In the genomic region with DNA sequence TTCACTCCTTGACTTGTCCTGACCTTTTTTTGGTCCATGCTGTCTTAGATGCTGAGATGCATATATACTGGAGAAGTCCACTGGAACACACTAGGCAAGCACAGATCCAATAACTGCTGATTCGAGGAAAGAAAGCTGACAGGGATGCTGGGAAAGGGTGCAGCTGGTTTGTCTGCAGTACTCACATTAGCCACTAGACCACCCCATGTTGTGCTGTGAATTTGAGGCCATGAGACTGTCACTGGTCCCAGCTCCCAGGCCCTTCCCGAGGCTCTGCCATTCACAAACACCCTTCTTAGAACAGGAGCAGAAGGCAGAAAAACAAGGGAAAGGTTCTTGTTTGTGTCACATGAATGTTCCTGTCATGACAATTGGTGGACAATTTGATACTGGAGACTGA, we compare ENCODE assay signal across 26 mouse cellular contexts. TPM values are rescaled to one million over a fixed set of nuclear protein-coding genes. Genes with fewer than 3 reads are reported as not detected.
DNase-seq lines count a peak whose midpoint lies in the region; ATAC-seq and TF ChIP-seq lines count a peak whose summit lies in the region.
"Had no signal": no experiment of that assay in that cellular context is flagged by ENCODE, and none has a peak within 500 bp of the region (broad histone marks: within the 10 kb centered on the region; RNA-seq: fewer than 3 reads in every experiment).

No protein-coding gene starts in this region.

- TF ChIP-seq CTCF in cerebellum, adult 2 months (IDR thresholded peaks at IDR 0.05; ENCODE audit: borderline replicate concordance, insufficient read depth, low read depth, low read length) = peak; percentile 13; the same call in 1 of the 2 replicates
- TF ChIP-seq CTCF in left cerebral cortex, adult 2 months (IDR thresholded peaks at IDR 0.05) = peak; percentile 21
- TF ChIP-seq CTCF in CH12.LX (conservative IDR thresholded peaks at IDR 0.05 in 1 of 2, IDR thresholded peaks at IDR 0.05 in 1 of 2; ENCODE audit: low read depth in 2 of 2, low read length in 2 of 2) = no peak; a peak in 1 of 4 replicates

- H3K4me1 ChIP-seq in cerebellum, adult 2 months (ENCODE audit: control insufficient read depth, insufficient read depth, low read length) = no peaks in the 10 kb centered on the region
- H3K4me1 ChIP-seq in CH12.LX (ENCODE audit: control insufficient read depth in 1 of 2, insufficient read depth in 2 of 2) = no peaks in the 10 kb centered on the region
- H3K4me1 ChIP-seq: forebrain, embryonic 13.5 days; intestine, embryonic 15.5 days; limb, embryonic 12.5 days; liver, embryonic 13.5 days; neural tube, embryonic 13.5 days; stomach, embryonic 15.5 days had no signal

- in situ Hi-C loops in CH12.LX (cut with MboI; ENCODE audit: low pct_ligation_motif_present, low pct_unique_long_range_greater_than_20kb, low sequenced_read_pairs) = no loop called here

- no peak overlapping the region for H3K9ac ChIP-seq in CH12.LX (ENCODE audit: insufficient read depth, low read depth)
- H3K9ac ChIP-seq: forebrain, embryonic 13.5 days; intestine, embryonic 15.5 days; limb, embryonic 12.5 days; liver, embryonic 13.5 days; neural tube, embryonic 13.5 days; stomach, embryonic 15.5 days had no signal

- no peaks in the 10 kb centered on the region for H3K36me3 ChIP-seq in CH12.LX (replicated peaks in 1 of 2; ENCODE audit: control insufficient read depth in 1 of 2, insufficient read depth in 1 of 2, low read length in 1 of 2)
- H3K36me3 ChIP-seq: intestine, embryonic 15.5 days; limb, embryonic 12.5 days; liver, embryonic 13.5 days; neural tube, embryonic 13.5 days; stomach, embryonic 15.5 days had no signal

- no peak for ATAC-seq in inflammation-experienced regulatory T-cells, adult 6 months
- ATAC-seq: forebrain, embryonic 13.5 days; intestine, embryonic 15.5 days had no signal

- H3K4me3 ChIP-seq in cerebellum, adult 2 months (replicated peaks; ENCODE audit: insufficient read depth, low read depth, low read length) = no peak overlapping the region
- H3K4me3 ChIP-seq in left cerebral cortex, adult 2 months = no peak overlapping the region
- no peak overlapping the region for H3K4me3 ChIP-seq in CH12.LX (replicated peaks in 1 of 3; ENCODE audit: low read depth in 2 of 3, low read length in 2 of 3, poor library complexity in 1 of 3)
- H3K4me3 ChIP-seq: forebrain, embryonic 13.5 days; intestine, embryonic 15.5 days; limb, embryonic 12.5 days; liver, embryonic 13.5 days; neural tube, embryonic 13.5 days; stomach, embryonic 15.5 days had no signal

- no peak for DNase-seq in cerebellum, adult 2 months
- DNase-seq in cerebellum, postnatal 25 days = no peak
- DNase-seq in left cerebral cortex, adult 2 months (ENCODE audit: extremely low spot score in 1 of 2, low spot score in 2 of 2) = no peak
- DNase-seq in left cerebral cortex, postnatal 36 days (ENCODE audit: low spot score in 2 of 2) = no peak
- DNase-seq in CH12.LX (ENCODE audit: extremely low read depth) = peak; percentile 3
- DNase-seq in embryo, embryonic 10.5 days (ENCODE audit: low spot score) = peak; percentile 7
- DNase-seq in natural killer cell, adult 2 months (ENCODE audit: low spot score in 2 of 2) = no peak
- DNase-seq: adrenal gland, adult 8-10 months; cerebellum, adult 9-11 months; gastrocnemius, postnatal 36 days; kidney, postnatal 36 days; liver, embryonic 13.5 days; lung, postnatal 10 days; right cerebral cortex, postnatal 14 days; thymus, adult 2 months had no signal

- no peak for TF ChIP-seq EP300 in CH12.LX (IDR thresholded peaks at IDR 0.05; ENCODE audit: low read length)

- H3K79me2 ChIP-seq in CH12.LX (replicated peaks; ENCODE audit: control insufficient read depth, extremely low read depth, insufficient read depth, poor library complexity, severe bottlenecking) = no peaks in the 10 kb centered on the region

- WGBS in cerebellum, adult 2 months = 56% methylated on average over 2 of the region's 2 CpGs

- intact Hi-C loops in left cerebral cortex, adult 2 months (cut with DNase I) = no loop called here
- intact Hi-C loops in left cerebral cortex, postnatal 36 days (cut with DNase I) = no loop called here

- H3K4me2 ChIP-seq in CH12.LX (ENCODE audit: insufficient read depth, low read depth, poor library complexity, severe bottlenecking) = no peak overlapping the region
- H3K4me2 ChIP-seq: forebrain, embryonic 13.5 days; intestine, embryonic 15.5 days; limb, embryonic 12.5 days; liver, embryonic 13.5 days; neural tube, embryonic 13.5 days; stomach, embryonic 15.5 days had no signal

- dilution Hi-C loops in CH12.LX (cut with MboI; ENCODE audit: extremely low pct_ligation_motif_present, extremely low pct_unique_long_range_greater_than_20kb, low sequenced_read_pairs) = no loop called here

- no peak for TF ChIP-seq POLR2A in cerebellum, adult 2 months (IDR thresholded peaks at IDR 0.05; ENCODE audit: borderline replicate concordance, insufficient read depth, low read length)
- no peak for TF ChIP-seq POLR2A in CH12.LX (IDR thresholded peaks at IDR 0.05; ENCODE audit: low read depth, low read length)

- H3K9me3 ChIP-seq in CH12.LX (replicated peaks; ENCODE audit: low read length) = no peaks in the 10 kb centered on the region
- H3K9me3 ChIP-seq: forebrain, embryonic 13.5 days; intestine, embryonic 15.5 days; limb, embryonic 12.5 days; liver, embryonic 13.5 days; neural tube, embryonic 13.5 days; stomach, embryonic 15.5 days had no signal

- H3K27ac ChIP-seq in cerebellum, adult 2 months (ENCODE audit: insufficient read depth, low read length) = no peak overlapping the region
- H3K27ac ChIP-seq in left cerebral cortex, adult 2 months = no peak overlapping the region
- H3K27ac ChIP-seq in CH12.LX (ENCODE audit: insufficient read depth, low read depth) = no peak overlapping the region
- H3K27ac ChIP-seq: forebrain, embryonic 13.5 days; intestine, embryonic 15.5 days; limb, embryonic 12.5 days; liver, embryonic 13.5 days; neural tube, embryonic 13.5 days; stomach, embryonic 15.5 days had no signal

- TF ChIP-seq RAD21 in CH12.LX (IDR thresholded peaks at IDR 0.05; ENCODE audit: low read depth, low read length) = no peak

- H3K27me3 ChIP-seq in cerebellum, adult 2 months (ENCODE audit: control insufficient read depth, insufficient read depth, low read length) = no peaks in the 10 kb centered on the region
- H3K27me3 ChIP-seq in CH12.LX (replicated peaks) = peaks cover 1% of the 10 kb centered on the region
- H3K27me3 ChIP-seq: forebrain, embryonic 13.5 days; intestine, embryonic 15.5 days; limb, embryonic 12.5 days; liver, embryonic 13.5 days; neural tube, embryonic 13.5 days; stomach, embryonic 15.5 days had no signal

TF ChIP-seq in CH12.LX, 34 proteins besides CTCF, POLR2A, EP300 and RAD21:
- TF ChIP-seq CHD1 (IDR thresholded peaks at IDR 0.05; ENCODE audit: low read depth, low read length) (no peak), UBTF (IDR thresholded peaks at IDR 0.05; ENCODE audit: low read depth, low read length) (no peak), MAFK (IDR thresholded peaks at IDR 0.05; ENCODE audit: insufficient replicate concordance, low read length) (no peak), ETS1 (conservative IDR thresholded peaks at IDR 0.05; ENCODE audit: low read depth, low read length) (no peak), ZKSCAN1 (IDR thresholded peaks at IDR 0.05; ENCODE audit: borderline replicate concordance, low read depth, low read length) (no peak), RCOR1 (conservative IDR thresholded peaks at IDR 0.05; ENCODE audit: low read depth, low read length) (no peak), ZNF384 (IDR thresholded peaks at IDR 0.05; ENCODE audit: low read depth, low read length) (no peak)
TF ChIP-seq in CH12.LX: peak in this region for 0.

RNA-seq across cellular contexts. Expression of a gene that starts 8.8 kb away (rescaled TPM):
- 121 and 142 TPM in 2 replicates for polyA plus RNA-seq in cerebellum, adult 2 months (2012; rRNA removed)
- total RNA-seq in left cerebral cortex, adult 2 months (2021) = 10 to 100 TPM; 61.0 to 62.6 TPM
- total RNA-seq in left cerebral cortex, postnatal 36 days (2021) = 10 to 100 TPM; 59.2 to 67.5 TPM
- total RNA-seq in CH12.LX (2012; rRNA removed) (not detected in 2 replicates), CH12.LX (2014; rRNA removed) (not detected in 2 replicates)
- not detected in 2 replicates for polyA plus RNA-seq in CH12.LX (2012; ENCODE audit: insufficient read length, low read depth)
- under 1 TPM in 1 of 3 experiments, not detected in 2; 0.16 TPM for polyA plus RNA-seq in inflammation-experienced regulatory T-cells, adult 6 months (2017; shearing (Covaris generic))
- total RNA-seq: gastrocnemius, postnatal 36 days; megakaryocyte, adult 5-6 weeks had no signal

RNA-seq across cellular contexts. Expression of a gene that starts 10.8 kb away (rescaled TPM):
- 0.18 and 0.41 TPM in 2 replicates for polyA plus RNA-seq in cerebellum, adult 2 months (2012; rRNA removed)
- total RNA-seq in left cerebral cortex, adult 2 months (2021) = 1 to 10 TPM; 2.2 to 2.5 TPM
- 1 to 10 TPM; 1.5 to 2.1 TPM for total RNA-seq in left cerebral cortex, postnatal 36 days (2021)
- total RNA-seq in CH12.LX (2012; rRNA removed) (not detected in 2 replicates), CH12.LX (2014; rRNA removed) (not detected in 2 replicates)
- polyA plus RNA-seq in CH12.LX (2012; ENCODE audit: insufficient read length, low read depth) = not detected in 2 replicates
- polyA plus RNA-seq in inflammation-experienced regulatory T-cells, adult 6 months (2017; shearing (Covaris generic)) = not detected
- total RNA-seq: adrenal gland, adult 8-10 months; gastrocnemius, postnatal 36 days; heart, adult 8-10 months; megakaryocyte, adult 5-6 weeks had no signal
- polyA plus RNA-seq: embryonic facial prominence, embryonic 11.5 days; heart, embryonic 16.5 days; intestine, embryonic 15.5 days; kidney, embryonic 14.5 days; liver, embryonic 13.5 days; stomach, embryonic 15.5 days; thymus, adult 2 months had no signal

Comparison
In these comparisons a context has a peak if more than half of its experiments do, and no peak if none do; other contexts are left out.
1. DNase-seq: peak in CH12.LX (single experiment) and embryo, embryonic 10.5 days (single experiment); none in cerebellum, adult 2 months (0 of 2), cerebellum, postnatal 25 days (0 of 2), left cerebral cortex, adult 2 months (0 of 2), left cerebral cortex, postnatal 36 days (0 of 2) and natural killer cell, adult 2 months (0 of 2).
2. CTCF ChIP-seq: peak in cerebellum, adult 2 months (single experiment) and left cerebral cortex, adult 2 months (single experiment); none in CH12.LX (0 of 2).
3. RNA of a gene that starts 8.8 kb away (total RNA-seq): 59.2 to 67.5 TPM in left cerebral cortex, postnatal 36 days and 61.0 to 62.6 TPM in left cerebral cortex, adult 2 months; not detected in CH12.LX; every median in the first group is over 10 times any median in the second.